Mouse (Mus musculus) liver, embryonic 11.5 days (tissue): ENCODE measurements at regions not wholly inside any gene's neighbourhood (a gene's known extent, or its start where the extent isn't known, plus 50 kb on each side); places are given as distances from the start of the nearest gene placed in this dataset.

Source experiments
- ATAC-seq: fragments of 200-750 bp; cut with Nextera tagmentation; replicated peaks from 2 replicates; pipeline ENCODE4 v1.8.0; 2017; ENCODE audit warnings: moderate number of reproducible peaks, mild to moderate bottlenecking, moderate TSS enrichment, moderate library complexity; ENCODE audit not compliant: low FRiP score
- DNase-seq: peaks from one replicate; pipeline ENCODE4 v3.0.0-alpha.2; 2017; ENCODE audit warnings: low spot score
- H3K27ac ChIP-seq: fragments of 300-500 bp; sonication (generic); 2 replicates; pipeline ENCODE4 v1.5.1; 2014; ENCODE audit warnings: mild to moderate bottlenecking, low read depth, low read length, control low read depth
- H3K27me3 ChIP-seq: fragments of 300-500 bp; sonication (generic); replicated peaks from 2 replicates; pipeline ENCODE4 v1.6.1; 2014; ENCODE audit warnings: low read length, mixed read lengths; ENCODE audit not compliant: control insufficient read depth, insufficient read depth
- H3K36me3 ChIP-seq: fragments of 300-500 bp; sonication (generic); 2 replicates; pipeline ENCODE4 v1.6.1; 2014; ENCODE audit warnings: mild to moderate bottlenecking, low read length, moderate library complexity, mixed read lengths; ENCODE audit not compliant: control insufficient read depth, insufficient read depth
- H3K4me1 ChIP-seq: fragments of 300-500 bp; sonication (generic); replicated peaks from 2 replicates; pipeline ENCODE4 v1.6.1; 2014; ENCODE audit warnings: low read length, mixed read lengths; ENCODE audit not compliant: control insufficient read depth, insufficient read depth
- H3K4me2 ChIP-seq: fragments of 300-500 bp; sonication (generic); 2 replicates; pipeline ENCODE4 v1.6.1; 2014; ENCODE audit warnings: mild to moderate bottlenecking, control low read depth, moderate library complexity
- H3K4me3 ChIP-seq: fragments of 300-500 bp; sonication (generic); 2 replicates; pipeline ENCODE4 v1.5.1; 2014; ENCODE audit warnings: low read depth, low read length, control low read depth
- H3K9ac ChIP-seq: fragments of 300-500 bp; sonication (generic); 2 replicates; pipeline ENCODE4 v1.6.1; 2014; ENCODE audit warnings: low read depth, low read length, control low read depth
- H3K9me3 ChIP-seq: fragments of 300-500 bp; sonication (generic); 2 replicates; pipeline ENCODE4 v1.6.1; 2016; ENCODE audit warnings: low read length, inconsistent platforms, mixed read lengths; ENCODE audit not compliant: control insufficient read depth
- WGBS: fragments of 180-500 bp; shearing (Covaris S2); extraction: QIAGEN DNeasy Blood & Tissue Kit; methylation state at CpG from one replicate; pipeline ENCODE4 v1.1.7; 2014; 5-methylcytosine and 5-hydroxymethylcytosine counted together

- no peak for ATAC-seq
- Histone ChIP-seq H3K36me3 (no peaks in the 10 kb centered on the region), H3K4me2 (no peak overlapping the region), H3K4me1 (no peaks in the 10 kb centered on the region), H3K4me3 (no peak overlapping the region), H3K27me3 (no peaks in the 10 kb centered on the region), H3K9me3 (no peaks in the 10 kb centered on the region), H3K27ac (no peak overlapping the region), H3K9ac (no peak overlapping the region)
- no peak for DNase-seq
- 67% methylated on average over 1 of the region's 1 CpGs for WGBS
These were observed 143.0 kb upstream of the Cypt12 start for GRCm38 (mm10) chr3:17805185-17805584.

- DNase-seq (no peak), ATAC-seq (no peak)
- no peaks in the 10 kb centered on the region for H3K9me3 ChIP-seq
- no peaks in the 10 kb centered on the region for H3K4me1 ChIP-seq
- no peaks in the 10 kb centered on the region for H3K36me3 ChIP-seq
- H3K4me3 ChIP-seq = no peak overlapping the region
- no peaks in the 10 kb centered on the region for H3K27me3 ChIP-seq
- no peak overlapping the region for H3K4me2 ChIP-seq
- H3K27ac ChIP-seq = no peak overlapping the region
- 50% methylated on average over 6 of the region's 6 CpGs for WGBS
- no peak overlapping the region for H3K9ac ChIP-seq
These were observed 136.9 kb upstream of the Cypt12 start for GRCm38 (mm10) chr3:17811290-17811689.

- no peaks in the 10 kb centered on the region for H3K9me3 ChIP-seq
- DNase-seq (no peak), ATAC-seq (no peak)
- no peak overlapping the region for H3K4me2 ChIP-seq
- 70% methylated on average over 3 of the region's 3 CpGs for WGBS
- no peaks in the 10 kb centered on the region for H3K36me3 ChIP-seq
- H3K9ac ChIP-seq = no peak overlapping the region
- no peak overlapping the region for H3K4me3 ChIP-seq
- H3K27ac ChIP-seq = no peak overlapping the region
- no peaks in the 10 kb centered on the region for H3K4me1 ChIP-seq
- H3K27me3 ChIP-seq = no peaks in the 10 kb centered on the region
These were observed 124.0 kb upstream of the Cypt12 start for GRCm38 (mm10) chr3:17824201-17824600.

GRCm38 (mm10) chr3:17824662-17825061 is 123.5 kb upstream of the Cypt12 start:
- DNase-seq = no peak
- Histone ChIP-seq H3K4me3 (no peak overlapping the region), H3K4me2 (no peak overlapping the region), H3K4me1 (no peaks in the 10 kb centered on the region), H3K36me3 (no peaks in the 10 kb centered on the region), H3K9me3 (no peaks in the 10 kb centered on the region), H3K27ac (no peak overlapping the region), H3K9ac (no peak overlapping the region), H3K27me3 (no peaks in the 10 kb centered on the region)
- no peak for ATAC-seq
- WGBS = 53% methylated on average over 4 of the region's 4 CpGs

GRCm38 (mm10) chr3:17825254-17825890 is 122.8 kb upstream of the Cypt12 start:
- ATAC-seq (no peak), DNase-seq (no peak)
- no peaks in the 10 kb centered on the region for H3K27me3 ChIP-seq
- no peaks in the 10 kb centered on the region for H3K4me1 ChIP-seq
- no peaks in the 10 kb centered on the region for H3K36me3 ChIP-seq
- 58% methylated on average over 3 of the region's 3 CpGs for whole genome bisulfite sequencing
- H3K27ac ChIP-seq = no peak overlapping the region
- no peak overlapping the region for H3K4me3 ChIP-seq
- H3K4me2 ChIP-seq = no peak overlapping the region
- H3K9me3 ChIP-seq = no peaks in the 10 kb centered on the region
- no peak overlapping the region for H3K9ac ChIP-seq

GRCm38 (mm10) chr3:17834706-17835105 is 113.5 kb upstream of the Cypt12 start:
- no peak overlapping the region for H3K9ac ChIP-seq
- no peaks in the 10 kb centered on the region for H3K9me3 ChIP-seq
- H3K27me3 ChIP-seq = no peaks in the 10 kb centered on the region
- no peaks in the 10 kb centered on the region for H3K4me1 ChIP-seq
- H3K4me3 ChIP-seq = no peak overlapping the region
- 26% methylated on average over 1 of the region's 1 CpGs for WGBS
- ATAC-seq = no peak
- H3K4me2 ChIP-seq = no peak overlapping the region
- no peaks in the 10 kb centered on the region for H3K36me3 ChIP-seq
- no peak for DNase-seq
- H3K27ac ChIP-seq = no peak overlapping the region

GRCm38 (mm10) chr3:17847609-17848008 is 100.6 kb upstream of the Cypt12 start:
- Histone ChIP-seq H3K9ac (no peak overlapping the region), H3K4me2 (no peak overlapping the region)

GRCm38 (mm10) chr3:17848181-17848580 is 100.0 kb upstream of the Cypt12 start:
- DNase-seq = no peak
- Histone ChIP-seq H3K9ac (no peak overlapping the region), H3K9me3 (no peaks in the 10 kb centered on the region), H3K4me1 (no peaks in the 10 kb centered on the region), H3K36me3 (no peaks in the 10 kb centered on the region), H3K4me2 (no peak overlapping the region), H3K27ac (no peak overlapping the region), H3K27me3 (no peaks in the 10 kb centered on the region), H3K4me3 (no peak overlapping the region)
- no peak for ATAC-seq

More at GRCm38 (mm10) chr3:17847609-17848008, 100.6 kb upstream of the Cypt12 start:
- 67% methylated on average over 7 of the region's 7 CpGs for WGBS
- H3K4me3 ChIP-seq = no peak overlapping the region
- H3K9me3 ChIP-seq = no peaks in the 10 kb centered on the region
- H3K36me3 ChIP-seq = no peaks in the 10 kb centered on the region
- no peak overlapping the region for H3K27ac ChIP-seq
- no peak for DNase-seq
- H3K4me1 ChIP-seq = no peaks in the 10 kb centered on the region
- ATAC-seq = no peak
- H3K27me3 ChIP-seq = no peaks in the 10 kb centered on the region

- no peak overlapping the region for H3K4me3 ChIP-seq
- H3K9ac ChIP-seq = no peak overlapping the region
- DNase-seq = no peak
- H3K9me3 ChIP-seq = no peaks in the 10 kb centered on the region
- H3K27me3 ChIP-seq = no peaks in the 10 kb centered on the region
- WGBS = 79% methylated on average over 3 of the region's 3 CpGs
- no peaks in the 10 kb centered on the region for H3K4me1 ChIP-seq
- no peak for ATAC-seq
- H3K36me3 ChIP-seq = no peaks in the 10 kb centered on the region
- no peak overlapping the region for H3K4me2 ChIP-seq
- no peak overlapping the region for H3K27ac ChIP-seq
These were observed 85.8 kb upstream of the Cypt12 start for GRCm38 (mm10) chr3:17862367-17862766.
